Mouse (Mus musculus): ENCODE measurements around the gene Nr1i3.

DNA sequence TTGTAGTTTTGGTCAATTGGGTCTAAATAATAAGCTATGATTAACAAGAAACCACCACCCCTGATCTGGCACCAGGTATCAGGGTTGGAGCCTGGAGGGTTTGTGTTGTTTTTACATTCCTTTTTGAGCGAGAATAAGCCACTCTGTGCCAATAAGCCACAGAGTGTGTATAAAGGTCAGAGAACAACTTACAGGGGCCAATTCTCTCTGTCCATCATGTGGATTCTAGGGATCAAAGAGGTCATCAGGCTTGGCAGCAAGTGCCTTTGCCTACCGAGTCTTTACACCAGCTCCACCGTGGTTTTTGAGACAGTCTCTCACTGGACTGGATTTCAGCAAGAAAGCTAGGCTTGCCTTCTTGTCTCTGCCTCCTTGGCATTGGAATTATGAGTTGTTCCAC is 916 bp upstream of the Nr1i3 start:
- TF ChIP-seq EP300 (IDR thresholded peaks at IDR 0.05; ENCODE audit: low read depth) (no peak), CTCF (IDR thresholded peaks at IDR 0.05; ENCODE audit: low read depth) (no peak)

Measured in heart, postnatal 0 days (tissue).